Mouse (Mus musculus): Measurements from ENCODE around the gene Pik3ca. TPM values are rescaled to one million over a fixed set of nuclear protein-coding genes. Genes with fewer than 3 reads are reported as not detected.
A peak's percentile ranks its signal among the peaks of the same experiment; 100 is the strongest.

Pik3ca gene
- polyA plus RNA-seq, 1 experiment = 8.6 TPM

GRCm38 (mm10) chr3:32414381-32414780, 16.9 kb downstream of the Pik3ca start:
- Histone ChIP-seq H3K36me3 (ENCODE audit: control insufficient read depth, insufficient read depth) (no peaks in the 10 kb centered on the region), H3K79me2 (ENCODE audit: control insufficient read depth, insufficient read depth) (peaks cover 97% of the 10 kb centered on the region), H3ac (ENCODE audit: control insufficient read depth, insufficient read length, low read depth) (no peak overlapping the region), H3K4me3 (ENCODE audit: insufficient read depth, poor library complexity, severe bottlenecking) (no peak overlapping the region), H3K27me3 (ENCODE audit: control insufficient read depth, insufficient read depth, insufficient read length) (no peaks in the 10 kb centered on the region), H3K79me3 (ENCODE audit: low read depth) (peaks cover 65% of the 10 kb centered on the region)
- TF ChIP-seq CEBPB (IDR thresholded peaks at IDR 0.05; ENCODE audit: low read depth) (no peak), MAX (IDR thresholded peaks at IDR 0.05) (no peak)

- TF ChIP-seq MYOG (IDR thresholded peaks at IDR 0.05; ENCODE audit: control insufficient read depth, extremely low read depth, insufficient read length) = no peak
- no peak for TF ChIP-seq MAX (IDR thresholded peaks at IDR 0.05)
- TF ChIP-seq FOSL1 (IDR thresholded peaks at IDR 0.05; ENCODE audit: insufficient read depth, low read length, poor library complexity, severe bottlenecking) = no peak
- peaks cover 93% of the 10 kb centered on the region for H3K79me2 ChIP-seq (ENCODE audit: control insufficient read depth, insufficient read depth)
- H3K4me3 ChIP-seq (ENCODE audit: insufficient read depth, poor library complexity, severe bottlenecking) = no peak overlapping the region
- no peaks in the 10 kb centered on the region for H3K27me3 ChIP-seq (ENCODE audit: control insufficient read depth, insufficient read depth, insufficient read length)
- H3K36me3 ChIP-seq (ENCODE audit: control insufficient read depth, insufficient read depth) = no peaks in the 10 kb centered on the region
- H3ac ChIP-seq (ENCODE audit: control insufficient read depth, insufficient read length, low read depth) = no peak overlapping the region
- peaks cover 59% of the 10 kb centered on the region for H3K79me3 ChIP-seq (ENCODE audit: low read depth)
Observed at GRCm38 (mm10) chr3:32415370-32416309, 18.2 kb downstream of the Pik3ca start.

- Histone ChIP-seq H3K79me3 (ENCODE audit: low read depth) (peaks cover 50% of the 10 kb centered on the region), H3K36me3 (ENCODE audit: control insufficient read depth, insufficient read depth) (no peaks in the 10 kb centered on the region), H3K79me2 (ENCODE audit: control insufficient read depth, insufficient read depth) (peaks cover 86% of the 10 kb centered on the region), H3K4me3 (ENCODE audit: insufficient read depth, poor library complexity, severe bottlenecking) (no peak overlapping the region), H3ac (ENCODE audit: control insufficient read depth, insufficient read length, low read depth) (no peak overlapping the region), H3K27me3 (ENCODE audit: control insufficient read depth, insufficient read depth, insufficient read length) (no peaks in the 10 kb centered on the region)
- TF ChIP-seq MAX (IDR thresholded peaks at IDR 0.05) (no peak), FOSL1 (IDR thresholded peaks at IDR 0.05; ENCODE audit: insufficient read depth, low read length, poor library complexity, severe bottlenecking) (no peak), CTCF (IDR thresholded peaks at IDR 0.05; ENCODE audit: control insufficient read depth, insufficient read depth, insufficient read length) (no peak), USF1 (IDR thresholded peaks at IDR 0.05; ENCODE audit: low read depth) (no peak), MYOG (IDR thresholded peaks at IDR 0.05; ENCODE audit: control insufficient read depth, extremely low read depth, insufficient read length) (no peak), MYOD1 (IDR thresholded peaks at IDR 0.05; ENCODE audit: control insufficient read depth, insufficient read length, low read depth) (no peak), CEBPB (IDR thresholded peaks at IDR 0.05; ENCODE audit: low read depth) (no peak)
Observed at GRCm38 (mm10) chr3:32417751-32418211, 20.3 kb downstream of the Pik3ca start.

DNA sequence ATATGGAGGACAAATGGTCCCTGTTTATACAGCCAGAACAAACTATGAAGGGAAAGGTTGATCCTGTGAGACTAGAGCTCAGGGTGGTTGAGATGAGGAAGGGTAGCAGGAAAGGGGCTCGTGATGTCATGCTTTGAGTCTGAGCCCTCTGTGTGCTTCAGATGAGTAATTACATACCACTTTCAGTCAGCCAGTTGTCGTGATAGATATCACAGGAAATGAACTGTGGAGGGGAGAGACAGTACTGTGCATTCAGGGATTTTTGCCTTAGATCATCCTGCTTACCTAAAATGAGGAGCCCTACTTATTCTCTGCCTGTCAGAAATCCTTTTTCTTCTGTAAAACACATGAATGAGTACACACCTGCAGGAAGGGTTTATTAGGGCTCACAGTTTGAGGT, 22.4 kb downstream of the Pik3ca start:
- Histone ChIP-seq H3K27me3 (ENCODE audit: control insufficient read depth, insufficient read depth, insufficient read length) (no peaks in the 10 kb centered on the region), H3K4me3 (ENCODE audit: insufficient read depth, poor library complexity, severe bottlenecking) (no peak overlapping the region), H3K79me2 (ENCODE audit: control insufficient read depth, insufficient read depth) (peaks cover 86% of the 10 kb centered on the region), H3K79me3 (ENCODE audit: low read depth) (peaks cover 51% of the 10 kb centered on the region), H3K36me3 (ENCODE audit: control insufficient read depth, insufficient read depth) (no peaks in the 10 kb centered on the region), H3ac (ENCODE audit: control insufficient read depth, insufficient read length, low read depth) (no peak overlapping the region)
- TF ChIP-seq CEBPB (IDR thresholded peaks at IDR 0.05; ENCODE audit: low read depth) (no peak), MYOD1 (IDR thresholded peaks at IDR 0.05; ENCODE audit: control insufficient read depth, insufficient read length, low read depth) (peak; percentile 50), FOSL1 (IDR thresholded peaks at IDR 0.05; ENCODE audit: insufficient read depth, low read length, poor library complexity, severe bottlenecking) (no peak)

GRCm38 (mm10) chr3:32421115-32422054, 23.9 kb downstream of the Pik3ca start:
- H3K4me3 ChIP-seq (ENCODE audit: insufficient read depth, poor library complexity, severe bottlenecking) = no peak overlapping the region
- H3K36me3 ChIP-seq (ENCODE audit: control insufficient read depth, insufficient read depth) = no peaks in the 10 kb centered on the region
- TF ChIP-seq CTCF (IDR thresholded peaks at IDR 0.05; ENCODE audit: control insufficient read depth, insufficient read depth, insufficient read length) (no peak), MAX (IDR thresholded peaks at IDR 0.05) (peak; percentile 14), FOSL1 (IDR thresholded peaks at IDR 0.05; ENCODE audit: insufficient read depth, low read length, poor library complexity, severe bottlenecking) (peak; percentile 38)
- H3ac ChIP-seq (ENCODE audit: control insufficient read depth, insufficient read length, low read depth) = no peak overlapping the region
- peaks cover 53% of the 10 kb centered on the region for H3K79me3 ChIP-seq (ENCODE audit: low read depth)
- H3K79me2 ChIP-seq (ENCODE audit: control insufficient read depth, insufficient read depth) = peaks cover 86% of the 10 kb centered on the region
- no peaks in the 10 kb centered on the region for H3K27me3 ChIP-seq (ENCODE audit: control insufficient read depth, insufficient read depth, insufficient read length)

- peaks cover 72% of the 10 kb centered on the region for H3K79me3 ChIP-seq (ENCODE audit: low read depth)
- no peak overlapping the region for H3K4me3 ChIP-seq (ENCODE audit: insufficient read depth, poor library complexity, severe bottlenecking)
- no peaks in the 10 kb centered on the region for H3K27me3 ChIP-seq (ENCODE audit: control insufficient read depth, insufficient read depth, insufficient read length)
- H3ac ChIP-seq (ENCODE audit: control insufficient read depth, insufficient read length, low read depth) = no peak overlapping the region
- H3K36me3 ChIP-seq (ENCODE audit: control insufficient read depth, insufficient read depth) = no peaks in the 10 kb centered on the region
- TF ChIP-seq MYOD1 (IDR thresholded peaks at IDR 0.05; ENCODE audit: control insufficient read depth, insufficient read length, low read depth) = no peak
- TF ChIP-seq MAX (IDR thresholded peaks at IDR 0.05) = no peak
- TF ChIP-seq CEBPB (IDR thresholded peaks at IDR 0.05; ENCODE audit: low read depth) = no peak
- TF ChIP-seq USF1 (IDR thresholded peaks at IDR 0.05; ENCODE audit: low read depth) = no peak
- TF ChIP-seq FOSL1 (IDR thresholded peaks at IDR 0.05; ENCODE audit: insufficient read depth, low read length, poor library complexity, severe bottlenecking) = no peak
- TF ChIP-seq MYOG (IDR thresholded peaks at IDR 0.05; ENCODE audit: control insufficient read depth, extremely low read depth, insufficient read length) = no peak
- no peak for TF ChIP-seq CTCF (IDR thresholded peaks at IDR 0.05; ENCODE audit: control insufficient read depth, insufficient read depth, insufficient read length)
- peaks cover 99% of the 10 kb centered on the region for H3K79me2 ChIP-seq (ENCODE audit: control insufficient read depth, insufficient read depth)
Observed at GRCm38 (mm10) chr3:32427695-32428094, 30.2 kb downstream of the Pik3ca start.
